Mouse (Mus musculus) myocyte (in vitro differentiated cells): ENCODE results near the gene Gm42791.

Source experiments
- E2F4 ChIP-seq: IDR thresholded peaks from one replicate; pipeline ENCODE4 v1.6.1; 2011; ENCODE audit warnings: mild to moderate bottlenecking, control low read depth, moderate library complexity; ENCODE audit not compliant: insufficient read depth
- MAX ChIP-seq: IDR thresholded peaks from one replicate; pipeline ENCODE4 v1.6.1; 2011; ENCODE audit warnings: low read depth, mild to moderate bottlenecking, control low read depth
- MYOG ChIP-seq, 3 experiments: IDR thresholded peaks; one replicate each; pipeline ENCODE4 v1.6.1; 2011; ENCODE audit warnings: control low read depth in 2 of 3, low read depth in 2 of 3, mild to moderate bottlenecking in 2 of 3; ENCODE audit not compliant: insufficient read length in 2 of 3, control insufficient read depth in 1 of 3, insufficient read depth in 1 of 3
- POLR2A ChIP-seq: IDR thresholded peaks from one replicate; pipeline ENCODE4 v1.6.1; 2011; ENCODE audit warnings: low read depth, mild to moderate bottlenecking, control low read depth, moderate library complexity; ENCODE audit not compliant: insufficient read length
- POLR2AphosphoS2 ChIP-seq: IDR thresholded peaks from one replicate; pipeline ENCODE4 v1.6.1; 2011; ENCODE audit warnings: low read depth, control low read depth; ENCODE audit not compliant: insufficient read length
- REST ChIP-seq: IDR thresholded peaks from one replicate; pipeline ENCODE4 v1.6.1; 2011; ENCODE audit warnings: mild to moderate bottlenecking, control low read depth, moderate library complexity; ENCODE audit not compliant: insufficient read depth, insufficient read length
- TCF12 ChIP-seq: IDR thresholded peaks from one replicate; pipeline ENCODE4 v1.6.1; 2011; ENCODE audit warnings: mild to moderate bottlenecking, control low read depth; ENCODE audit not compliant: poor library complexity, insufficient read depth, severe bottlenecking
- TCF3 ChIP-seq: IDR thresholded peaks from one replicate; pipeline ENCODE4 v1.6.1; 2011; ENCODE audit warnings: low read depth, control low read depth; ENCODE audit not compliant: insufficient read length
- USF1 ChIP-seq: IDR thresholded peaks from one replicate; pipeline ENCODE4 v1.6.1; 2011; ENCODE audit warnings: low read depth, mild to moderate bottlenecking, control low read depth, moderate library complexity

GRCm38 (mm10) chr5:149017666-149018415 lies 22.9 kb upstream of the Gm42791 start:
- TF ChIP-seq POLR2A (no peak), USF1 (no peak), TCF12 (no peak), E2F4 (no peak), REST (no peak), MAX (no peak), POLR2AphosphoS2 (no peak), MYOG (IDR thresholded peaks at IDR 0.05; ENCODE audit: control insufficient read depth in 1 of 3, insufficient read depth in 1 of 3, insufficient read length in 2 of 3, low read depth in 2 of 3) (no peak), TCF3 (no peak)
